Mouse (Mus musculus): Measurements from ENCODE around the gene Bpifb1. TPM values are rescaled to one million over a fixed set of nuclear protein-coding genes. Genes with fewer than 3 reads are reported as not detected.

Gene Bpifb1
- total RNA-seq, 2 experiments from 2014 or later: not detected

Other genes starting within 250 kb of the Bpifb1 start
- gene Bpifa6, start 215.9 kb upstream of the Bpifb1 start, total RNA-seq (2015; ENCODE audit: low replicate concordance): not detected in 2 replicates
- gene Bpifa6, start 215.9 kb upstream of the Bpifb1 start, total RNA-seq (2017; ENCODE audit: low replicate concordance): not detected in 2 replicates
- not detected in 2 replicates for gene Bpifa2, start 182.6 kb upstream of the Bpifb1 start, total RNA-seq (2015; ENCODE audit: low replicate concordance)
- gene Bpifa2, start 182.6 kb upstream of the Bpifb1 start, total RNA-seq (2017; ENCODE audit: low replicate concordance): not detected in 2 replicates
- gene Bpifa3, start 60.5 kb upstream of the Bpifb1 start, total RNA-seq (2015; ENCODE audit: low replicate concordance): not detected in 2 replicates
- not detected in 2 replicates for gene Bpifa3, start 60.5 kb upstream of the Bpifb1 start, total RNA-seq (2017; ENCODE audit: low replicate concordance)
- not detected in 2 replicates for gene Bpifa1, start 47.9 kb upstream of the Bpifb1 start, total RNA-seq (2015; ENCODE audit: low replicate concordance)
- gene Bpifa1, start 47.9 kb upstream of the Bpifb1 start, total RNA-seq (2017; ENCODE audit: low replicate concordance): not detected in 2 replicates
- not detected in 2 replicates for gene Bpifa5, start 28.2 kb upstream of the Bpifb1 start, total RNA-seq (2015; ENCODE audit: low replicate concordance)
- not detected in 2 replicates for gene Bpifa5, start 28.2 kb upstream of the Bpifb1 start, total RNA-seq (2017; ENCODE audit: low replicate concordance)
- not detected in 2 replicates for gene Bpifb5, start 32.9 kb downstream of the Bpifb1 start, total RNA-seq (2015; ENCODE audit: low replicate concordance)
- not detected in 2 replicates for gene Bpifb5, start 32.9 kb downstream of the Bpifb1 start, total RNA-seq (2017; ENCODE audit: low replicate concordance)
- gene Bpifb9a, start 67.0 kb downstream of the Bpifb1 start, total RNA-seq (2015; ENCODE audit: low replicate concordance): not detected in 2 replicates
- not detected in 2 replicates for gene Bpifb9a, start 67.0 kb downstream of the Bpifb1 start, total RNA-seq (2017; ENCODE audit: low replicate concordance)
- gene Bpifb9b, start 116.4 kb downstream of the Bpifb1 start, total RNA-seq (2015; ENCODE audit: low replicate concordance): not detected in 2 replicates
- not detected in 2 replicates for gene Bpifb9b, start 116.4 kb downstream of the Bpifb1 start, total RNA-seq (2017; ENCODE audit: low replicate concordance)
- 5.9 and 13.1 TPM in 2 replicates for gene Cdk5rap1, start 182.2 kb downstream of the Bpifb1 start, total RNA-seq (2015; ENCODE audit: low replicate concordance)
- 12.7 and 21.5 TPM in 2 replicates for gene Cdk5rap1, start 182.2 kb downstream of the Bpifb1 start, total RNA-seq (2017; ENCODE audit: low replicate concordance)
- not detected in 2 replicates for gene Snta1, start 217.3 kb downstream of the Bpifb1 start, total RNA-seq (2015; ENCODE audit: low replicate concordance)
- 0.17 and 0.56 TPM in 2 replicates for gene Snta1, start 217.3 kb downstream of the Bpifb1 start, total RNA-seq (2017; ENCODE audit: low replicate concordance)
- 5.6 and 8.5 TPM in 2 replicates for gene Cbfa2t2, start 245.7 kb downstream of the Bpifb1 start, total RNA-seq (2015; ENCODE audit: low replicate concordance)
- gene Cbfa2t2, start 245.7 kb downstream of the Bpifb1 start, total RNA-seq (2017; ENCODE audit: low replicate concordance): 2.9 and 9.5 TPM in 2 replicates

All from erythroblast, adult 5-6 weeks (primary cell).